Comparison of ENCODE assay signal across 23 mouse cellular contexts in the genomic region with DNA sequence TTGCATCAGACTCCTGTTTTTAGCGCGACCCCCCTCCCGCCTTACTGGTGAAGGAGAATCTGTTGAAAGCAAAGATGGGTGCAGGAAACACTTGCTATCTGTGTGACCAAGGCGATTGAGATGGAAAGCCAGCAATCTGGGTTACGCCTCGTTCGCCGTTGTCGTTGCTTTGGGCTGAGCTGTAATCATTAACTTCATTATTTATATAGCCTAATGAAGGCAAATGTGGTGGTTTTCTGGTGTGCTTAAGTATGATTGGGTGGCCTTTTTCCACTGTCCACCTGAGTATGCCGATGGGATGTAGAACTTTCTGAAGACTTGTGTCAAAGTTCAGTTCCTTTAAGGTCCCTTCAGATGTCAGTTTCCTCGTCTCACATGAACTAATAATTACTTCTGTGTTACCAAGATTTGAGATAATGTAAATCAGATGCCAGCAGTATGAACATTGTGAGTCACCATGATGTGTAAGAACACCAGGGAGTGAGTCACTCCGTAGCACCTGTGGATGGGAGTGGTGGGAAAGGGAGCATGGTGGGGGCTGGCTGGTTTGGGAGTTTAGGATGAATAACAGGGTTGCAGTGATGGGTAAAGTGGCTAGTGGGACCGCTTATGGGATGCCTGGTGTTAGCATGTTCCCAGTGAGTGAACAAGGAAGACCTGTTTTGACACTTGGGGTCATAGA. TPM values are rescaled to one million over a fixed set of nuclear protein-coding genes. Genes with fewer than 3 reads are reported as not detected.
DNase-seq lines count a peak whose midpoint lies in the region; ATAC-seq and TF ChIP-seq lines count a peak whose summit lies in the region.
"Had no signal": no experiment of that assay in that cellular context is flagged by ENCODE, and none has a peak within 500 bp of the region (broad histone marks: within the 10 kb centered on the region; RNA-seq: fewer than 3 reads in every experiment).

No protein-coding gene starts in this region.

- H3K4me3 ChIP-seq in liver, adult 2 months (ENCODE audit: insufficient read depth, low read depth, low read length) = no peak overlapping the region
- H3K4me3 ChIP-seq in liver, embryonic 11.5 days (ENCODE audit: low read depth, low read length) = no peak overlapping the region
- no peak overlapping the region for H3K4me3 ChIP-seq in brown adipose tissue, adult 24 weeks (ENCODE audit: insufficient read depth, low read depth, low read length)
- no peak overlapping the region for H3K4me3 ChIP-seq in stomach, embryonic 14.5 days (ENCODE audit: low read depth, low read length)
- H3K4me3 ChIP-seq: embryonic facial prominence, embryonic 15.5 days; forebrain, embryonic 15.5 days; hindbrain, embryonic 12.5 days; limb, embryonic 10.5 days; midbrain, embryonic 13.5 days; neural tube, embryonic 12.5 days had no signal

- 32% methylated on average over 13 of the region's 13 CpGs for WGBS in liver, adult 2 months
- WGBS in liver, embryonic 11.5 days = 80% methylated on average over 13 of the region's 13 CpGs
- WGBS in stomach, embryonic 14.5 days = 77% methylated on average over 13 of the region's 13 CpGs

- TF ChIP-seq CTCF in liver, adult 2 months (IDR thresholded peaks at IDR 0.05; ENCODE audit: low read depth, low read length) = no peak

- TF ChIP-seq POLR2A in liver, adult 2 months (IDR thresholded peaks at IDR 0.05; ENCODE audit: extremely low read depth, insufficient read depth, low read length) = no peak

- peaks cover 36% of the 10 kb centered on the region for H3K4me1 ChIP-seq in liver, adult 2 months (ENCODE audit: control insufficient read depth, insufficient read depth, low read length)
- H3K4me1 ChIP-seq in liver, embryonic 11.5 days (replicated peaks; ENCODE audit: control insufficient read depth, insufficient read depth, low read length) = no peaks in the 10 kb centered on the region
- H3K4me1 ChIP-seq in brown adipose tissue, adult 24 weeks (ENCODE audit: control insufficient read depth, insufficient read depth, insufficient read length, low read length) = peaks cover 26% of the 10 kb centered on the region
- H3K4me1 ChIP-seq in stomach, embryonic 14.5 days (ENCODE audit: control insufficient read depth, insufficient read depth, low read length) = peaks cover 5% of the 10 kb centered on the region; the same call in 1 of the 2 replicates
- H3K4me1 ChIP-seq: embryonic facial prominence, embryonic 15.5 days; neural tube, embryonic 12.5 days had no signal

- H3K4me2 ChIP-seq in liver, embryonic 11.5 days = no peak overlapping the region
- H3K4me2 ChIP-seq in stomach, embryonic 14.5 days (replicated peaks; ENCODE audit: low read depth, low read length) = no peak overlapping the region
- H3K4me2 ChIP-seq: embryonic facial prominence, embryonic 15.5 days; forebrain, embryonic 15.5 days; hindbrain, embryonic 12.5 days; midbrain, embryonic 13.5 days; neural tube, embryonic 12.5 days had no signal

- ATAC-seq in liver, embryonic 11.5 days (replicated peaks; ENCODE audit: low FRiP score) = no peak
- 0 out of 2 replicates have a peak, but pooled peaks have one; percentile 43 for ATAC-seq in stomach, embryonic 14.5 days (ENCODE audit: insufficient number of reproducible peaks, insufficient read depth, low FRiP score, low read depth)
- no peak for ATAC-seq in erythroblast, adult 5-6 weeks (replicated peaks; ENCODE audit: low FRiP score, poor library complexity, severe bottlenecking)
- ATAC-seq: activated CD4-positive, CD25-positive, alpha-beta regulatory T cell, adult 4 months; forebrain, embryonic 15.5 days; midbrain, embryonic 13.5 days had no signal

- DNase-seq in liver, adult 2 months (ENCODE audit: extremely low read depth, low read depth, low spot score) = peak; percentile 91
- DNase-seq in liver, embryonic 11.5 days (ENCODE audit: low spot score) = no peak
- DNase-seq in 416B (ENCODE audit: low read depth) = peak; percentile 61
- no peak for DNase-seq in cerebellum, adult 9-10 months
- DNase-seq in thymus, postnatal 0 days (ENCODE audit: low spot score) = no peak
- DNase-seq: cerebellum, adult 8-10 months; gastrocnemius, postnatal 25 days; liver; lung, adult 2 months; lung, postnatal 14 days; right cerebral cortex, postnatal 25 days had no signal

- peak overlapping the region; percentile 27 for H3K9ac ChIP-seq in liver, adult 2 months (ENCODE audit: low read depth, low read length)
- no peak overlapping the region for H3K9ac ChIP-seq in liver, embryonic 11.5 days (ENCODE audit: low read depth, low read length)
- no peak overlapping the region for H3K9ac ChIP-seq in stomach, embryonic 14.5 days (replicated peaks; ENCODE audit: low read depth, low read length)
- H3K9ac ChIP-seq: embryonic facial prominence, embryonic 15.5 days; forebrain, embryonic 15.5 days; hindbrain, embryonic 12.5 days; midbrain, embryonic 13.5 days; neural tube, embryonic 12.5 days had no signal

- H3K27me3 ChIP-seq in liver, adult 2 months (ENCODE audit: control insufficient read depth, insufficient read depth, low read length) = no peaks in the 10 kb centered on the region
- H3K27me3 ChIP-seq in liver, embryonic 11.5 days (replicated peaks; ENCODE audit: control insufficient read depth, insufficient read depth, low read length) = no peaks in the 10 kb centered on the region
- H3K27me3 ChIP-seq in stomach, embryonic 14.5 days (ENCODE audit: control insufficient read depth, insufficient read depth, low read length) = no peaks in the 10 kb centered on the region
- H3K27me3 ChIP-seq: CH12.LX; embryonic facial prominence, embryonic 15.5 days; forebrain, embryonic 15.5 days; hindbrain, embryonic 12.5 days; neural tube, embryonic 12.5 days had no signal

- no peaks in the 10 kb centered on the region for H3K36me3 ChIP-seq in liver, adult 2 months (ENCODE audit: control insufficient read depth, insufficient read depth, low read length)
- no peaks in the 10 kb centered on the region for H3K36me3 ChIP-seq in liver, embryonic 11.5 days (ENCODE audit: control insufficient read depth, insufficient read depth, low read length)
- no peaks in the 10 kb centered on the region for H3K36me3 ChIP-seq in stomach, embryonic 14.5 days (ENCODE audit: control insufficient read depth, insufficient read depth, low read length)
- H3K36me3 ChIP-seq: embryonic facial prominence, embryonic 15.5 days; forebrain, embryonic 15.5 days; hindbrain, embryonic 12.5 days; limb, embryonic 10.5 days; midbrain, embryonic 13.5 days; neural tube, embryonic 12.5 days had no signal

- peak overlapping the region; percentile 82 for H3K27ac ChIP-seq in liver, adult 2 months (replicated peaks; ENCODE audit: insufficient read depth, low read depth, low read length)
- no peak overlapping the region for H3K27ac ChIP-seq in liver, embryonic 11.5 days (ENCODE audit: low read depth, low read length)
- peak overlapping the region; percentile 93 for H3K27ac ChIP-seq in brown adipose tissue, adult 24 weeks (replicated peaks; ENCODE audit: low read depth, low read length)
- no peak overlapping the region for H3K27ac ChIP-seq in stomach, embryonic 14.5 days (ENCODE audit: low read length)
- H3K27ac ChIP-seq: embryonic facial prominence, embryonic 15.5 days; forebrain, embryonic 15.5 days; hindbrain, embryonic 12.5 days; limb, embryonic 10.5 days; midbrain, embryonic 13.5 days; neural tube, embryonic 12.5 days had no signal

- H3K79me2 ChIP-seq in liver, adult 2 months (ENCODE audit: control insufficient read depth, insufficient read depth, low read length) = peaks cover 2% of the 10 kb centered on the region; the same call in 1 of the 2 replicates

- no peaks in the 10 kb centered on the region for H3K9me3 ChIP-seq in liver, embryonic 11.5 days (ENCODE audit: control insufficient read depth, low read length)
- no peaks in the 10 kb centered on the region for H3K9me3 ChIP-seq in stomach, embryonic 14.5 days (ENCODE audit: control insufficient read depth, low read depth, low read length)
- H3K9me3 ChIP-seq: embryonic facial prominence, embryonic 15.5 days; forebrain, embryonic 15.5 days; G1E; hindbrain, embryonic 12.5 days; limb, embryonic 10.5 days; midbrain, embryonic 13.5 days; neural tube, embryonic 12.5 days had no signal

RNA-seq across cellular contexts. Expression of a gene that starts 14.3 kb away (rescaled TPM):
- total RNA-seq in liver, adult 2 months (2014; rRNA removed) = 8.4 and 12.3 TPM in 2 replicates
- 4.4 and 7.1 TPM in 2 replicates for polyA plus RNA-seq in liver, adult 2 months (2012; rRNA removed)
- polyA plus RNA-seq in liver, embryonic 11.5 days (2014; fragmentation: Nextera tagmentation; extraction: Ambion mirVana) = 19.7 and 21.7 TPM in 2 replicates
- 590 and 641 TPM in 2 replicates for polyA plus RNA-seq in brown adipose tissue, adult 24 weeks (2012; ENCODE audit: insufficient read depth, insufficient read length, missing spikeins)
- 27.8 and 30.2 TPM in 2 replicates for polyA plus RNA-seq in stomach, embryonic 14.5 days (2014; fragmentation: Nextera tagmentation; extraction: Ambion mirVana)
- 9.4 and 11.3 TPM in 2 replicates for total RNA-seq in erythroblast, adult 5-6 weeks (2015; ENCODE audit: low replicate concordance)
- 7.7 and 11.4 TPM in 2 replicates for total RNA-seq in erythroblast, adult 5-6 weeks (2017; ENCODE audit: low replicate concordance)
- polyA plus RNA-seq in thymus, postnatal 0 days (2015; fragmentation: Nextera tagmentation; extraction: Ambion mirVana) = 24.2 and 24.5 TPM in 2 replicates

Comparison
In these comparisons a context has a peak if more than half of its experiments do, and no peak if none do; other contexts are left out.
1. DNase-seq: peak in liver, adult 2 months (single experiment) and 416B (single experiment); none in liver, embryonic 11.5 days (single experiment), cerebellum, adult 9-10 months (single experiment) and thymus, postnatal 0 days (single experiment).
2. H3K27ac ChIP-seq: peak in liver, adult 2 months (single experiment) and brown adipose tissue, adult 24 weeks (single experiment); none in liver, embryonic 11.5 days (single experiment) and stomach, embryonic 14.5 days (single experiment).
3. RNA of a gene that starts 14.3 kb away (polyA plus RNA-seq): 590 to 641 TPM in brown adipose tissue, adult 24 weeks; 27.8 to 30.2 TPM in stomach, embryonic 14.5 days, 24.2 to 24.5 TPM in thymus, postnatal 0 days, 19.7 to 21.7 TPM in liver, embryonic 11.5 days and 4.4 to 7.1 TPM in liver, adult 2 months; every median in the first group is over 10 times any median in the second.